Mouse (Mus musculus) cortical plate, adult 2 months (tissue): ENCODE data around the gene Ptgis. TPM values are rescaled to one million over a fixed set of nuclear protein-coding genes. Genes with fewer than 3 reads are reported as not detected.

Experiments used
- H3K27ac ChIP-seq: fragments of 200-500 bp; 2 replicates; pipeline ENCODE4 v1.5.1; 2012; ENCODE audit warnings: low read length, control low read depth, inconsistent platforms; ENCODE audit not compliant: insufficient read depth
- H3K4me1 ChIP-seq: fragments of 200-500 bp; 2 replicates; pipeline ENCODE4 v1.6.1; 2011; ENCODE audit warnings: low read length; ENCODE audit not compliant: control insufficient read depth, insufficient read depth
- H3K4me3 ChIP-seq: fragments of 200-500 bp; 2 replicates; pipeline ENCODE4 v1.5.1; 2011; ENCODE audit warnings: mild to moderate bottlenecking, low read length, control low read depth; ENCODE audit not compliant: insufficient read depth
- CTCF ChIP-seq: fragments of 200-500 bp; IDR thresholded peaks from 2 replicates; pipeline ENCODE4 v1.5.1; 2011; ENCODE audit warnings: mild to moderate bottlenecking, control low read depth, low read length; ENCODE audit not compliant: insufficient read depth; ENCODE audit errors: extremely low read depth
- POLR2A ChIP-seq: fragments of 200-500 bp; IDR thresholded peaks from 2 replicates; pipeline ENCODE4 v1.6.1; 2011; ENCODE audit warnings: mild to moderate bottlenecking, low read length, control low read depth; ENCODE audit not compliant: insufficient read depth; ENCODE audit errors: extremely low read depth
- polyA plus RNA-seq: library from polyadenylated mRNA; depleted of rRNA; stranded (reverse); fragments of >200 nt; gene quantifications from 2 replicates; pipeline ENCODE4 v1.2.3, GENCODE M21; 2012; rRNA removed

The Ptgis gene
- polyA plus RNA-seq: 2.0 and 2.1 TPM in 2 replicates

- H3K27ac ChIP-seq: no peak within 1 kb of the TSS
- no peaks in the 10 kb centered on the region for H3K4me1 ChIP-seq
- TF ChIP-seq CTCF (no peak), POLR2A (no peak)
- H3K4me3 ChIP-seq: no peak within 1 kb of the TSS
Measured at GRCm38 (mm10) chr2:167240008-167240964, at the start of gene Ptgis. Gene Ptgis (minus strand): TSS chr2:167240604.

GRCm38 (mm10) chr2:167281461-167281860, 41.1 kb upstream of the Ptgis start:
- TF ChIP-seq POLR2A (no peak), CTCF (no peak)
- Histone ChIP-seq H3K27ac (no peak overlapping the region), H3K4me1 (no peaks in the 10 kb centered on the region)

GRCm38 (mm10) chr2:167280986-167281310, 40.5 kb upstream of the Ptgis start:
- Histone ChIP-seq H3K4me3 (no peak overlapping the region), H3K27ac (no peak overlapping the region), H3K4me1 (no peaks in the 10 kb centered on the region)
- no peak for TF ChIP-seq CTCF
- TF ChIP-seq POLR2A: no peak

More at GRCm38 (mm10) chr2:167281461-167281860, 41.1 kb upstream of the Ptgis start:
- H3K4me3 ChIP-seq: no peak overlapping the region

GRCm38 (mm10) chr2:167280090-167280985, 39.9 kb upstream of the Ptgis start:
- H3K4me3 ChIP-seq: no peak overlapping the region
- peak; percentile 94 for TF ChIP-seq CTCF
- no peak for TF ChIP-seq POLR2A
- no peak overlapping the region for H3K27ac ChIP-seq
- H3K4me1 ChIP-seq: no peaks in the 10 kb centered on the region

- no peak overlapping the region for H3K27ac ChIP-seq
- no peaks in the 10 kb centered on the region for H3K4me1 ChIP-seq
- TF ChIP-seq POLR2A (no peak), CTCF (peak; percentile 82)
- no peak overlapping the region for H3K4me3 ChIP-seq
Measured at GRCm38 (mm10) chr2:167278751-167279526, 38.5 kb upstream of the Ptgis start.

GRCm38 (mm10) chr2:167278011-167278410, 37.6 kb upstream of the Ptgis start:
- no peak overlapping the region for H3K4me3 ChIP-seq
- no peak for TF ChIP-seq CTCF
- no peak for TF ChIP-seq POLR2A
- no peaks in the 10 kb centered on the region for H3K4me1 ChIP-seq
- H3K27ac ChIP-seq: no peak overlapping the region

GRCm38 (mm10) chr2:167277026-167277425, 36.6 kb upstream of the Ptgis start:
- Histone ChIP-seq H3K4me1 (no peaks in the 10 kb centered on the region), H3K4me3 (no peak overlapping the region), H3K27ac (no peak overlapping the region)
- TF ChIP-seq CTCF (no peak), POLR2A (no peak)

- Histone ChIP-seq H3K4me3 (no peak overlapping the region), H3K4me1 (no peaks in the 10 kb centered on the region), H3K27ac (no peak overlapping the region)
- no peak for TF ChIP-seq CTCF
- no peak for TF ChIP-seq POLR2A
Measured at GRCm38 (mm10) chr2:167275856-167276255, 35.5 kb upstream of the Ptgis start.

GRCm38 (mm10) chr2:167274713-167275465, 34.5 kb upstream of the Ptgis start:
- Histone ChIP-seq H3K4me3 (no peak overlapping the region), H3K4me1 (no peaks in the 10 kb centered on the region), H3K27ac (no peak overlapping the region)
- TF ChIP-seq CTCF (no peak), POLR2A (no peak)
